Mouse (Mus musculus) small intestine, adult 2 months (tissue): ENCODE results near the gene Atf1. TPM values are rescaled to one million over a fixed set of nuclear protein-coding genes. Genes with fewer than 3 reads are reported as not detected.

Source experiments
- H3K27ac ChIP-seq: fragments of 200-500 bp; 2 replicates; pipeline ENCODE4 v1.5.1; 2012; ENCODE audit warnings: low read depth, low read length, control low read depth, inconsistent platforms; ENCODE audit not compliant: insufficient read depth
- H3K27me3 ChIP-seq: fragments of 200-500 bp; 2 replicates; pipeline ENCODE4 v1.6.1; 2012; ENCODE audit warnings: mild to moderate bottlenecking, moderate library complexity, low read length, inconsistent platforms; ENCODE audit not compliant: control insufficient read depth, insufficient read depth
- H3K36me3 ChIP-seq: fragments of 200-500 bp; 2 replicates; pipeline ENCODE4 v1.6.1; 2012; ENCODE audit warnings: mild to moderate bottlenecking, low read length, control low read depth, inconsistent platforms; ENCODE audit not compliant: control insufficient read depth, insufficient read depth
- H3K4me1 ChIP-seq: fragments of 200-500 bp; 2 replicates; pipeline ENCODE4 v1.6.1; 2012; ENCODE audit warnings: low read length, inconsistent platforms, mixed read lengths; ENCODE audit not compliant: control insufficient read depth, insufficient read depth, insufficient read length
- H3K4me3 ChIP-seq: fragments of 200-500 bp; 2 replicates; pipeline ENCODE4 v1.5.1; 2012; ENCODE audit warnings: low read depth, mild to moderate bottlenecking, control low read depth, inconsistent platforms, low read length, moderate library complexity
- CTCF ChIP-seq: fragments of 200-500 bp; IDR thresholded peaks from 2 replicates; pipeline ENCODE4 v1.5.1; 2012; ENCODE audit warnings: low read depth, mild to moderate bottlenecking, control low read depth, inconsistent platforms, low read length, moderate library complexity, mixed read lengths; ENCODE audit not compliant: insufficient replicate concordance, insufficient read length; ENCODE audit errors: extremely low read depth
- POLR2A ChIP-seq: fragments of 200-500 bp; IDR thresholded peaks from 2 replicates; pipeline ENCODE4 v1.6.1; 2012; ENCODE audit warnings: low read depth, mild to moderate bottlenecking, control low read depth, inconsistent platforms, low read length, moderate library complexity
- WGBS: fragments of 180-500 bp; shearing (Covaris S2); methylation state at CpG from one replicate; pipeline ENCODE4 v1.1.7; 2018; 5-methylcytosine and 5-hydroxymethylcytosine counted together
- polyA plus RNA-seq: library from polyadenylated mRNA; depleted of rRNA; stranded (reverse); fragments of >200 nt; gene quantifications from 2 replicates; pipeline ENCODE4 v1.2.3, GENCODE M21; 2012; rRNA removed

The Atf1 gene
- 24.4 and 41.8 TPM in 2 replicates for polyA plus RNA-seq

DNA sequence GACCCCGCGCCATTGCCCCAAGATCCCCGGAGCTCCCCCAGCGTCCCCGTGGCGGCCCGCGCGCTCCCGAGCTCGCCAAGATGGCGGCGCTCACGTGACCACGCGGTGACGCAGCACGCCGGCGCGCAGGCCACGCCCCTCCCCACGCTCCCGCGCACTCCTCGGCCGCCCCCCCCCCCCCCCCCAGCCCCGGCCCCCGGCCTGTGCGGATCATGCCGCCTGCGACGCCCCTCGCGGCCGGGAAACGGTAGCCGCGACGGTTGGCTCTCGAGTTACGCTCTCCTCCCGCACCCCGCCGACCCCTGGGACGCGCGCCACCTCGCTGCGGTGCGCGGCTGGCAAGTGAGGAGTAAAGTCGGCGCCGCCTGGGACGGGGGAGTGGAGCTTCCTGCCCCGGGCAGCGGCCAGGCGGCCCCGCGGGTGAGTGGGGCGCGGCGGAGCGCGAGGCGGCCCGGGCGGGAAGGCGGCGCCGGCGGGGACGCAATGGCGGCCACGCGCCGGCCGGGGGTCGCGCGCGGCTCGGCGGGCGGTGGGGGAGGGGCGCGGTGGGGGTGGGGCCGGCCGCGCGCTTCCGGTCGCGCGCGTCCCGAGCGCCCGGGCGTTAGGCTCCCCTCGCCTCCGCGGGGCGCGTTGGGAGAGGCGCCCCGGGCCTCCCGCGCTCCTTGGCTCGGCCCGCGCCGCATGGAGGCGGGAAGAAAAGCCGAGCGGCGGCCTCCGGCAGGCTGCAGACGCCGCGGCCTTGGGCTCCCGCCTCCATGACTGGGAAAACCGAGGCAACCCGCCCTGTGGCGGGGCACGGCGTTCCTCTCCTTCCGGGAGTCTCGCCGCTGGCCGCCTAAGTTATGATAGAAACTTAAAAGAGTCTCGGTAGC lies at the start of gene Atf1:
Gene Atf1 (plus strand): TSS at position 157 of the 872 bp plus-strand sequence.
- H3K36me3 ChIP-seq: 0 out of 2 replicates have a peak, but pooled peaks cover under 1% of the 10 kb centered on the region
- WGBS: under 1% methylated on average over 91 of the region's 133 CpGs
- H3K4me3 ChIP-seq: peak within 1 kb of the TSS; percentile 97
- no peaks in the 10 kb centered on the region for H3K27me3 ChIP-seq
- peaks cover 11% of the 10 kb centered on the region; the same call in 1 of the 2 replicates for H3K4me1 ChIP-seq
- TF ChIP-seq CTCF: no peak
- peak; percentile 85 for TF ChIP-seq POLR2A
- peak within 1 kb of the TSS; percentile 95 for H3K27ac ChIP-seq

GRCm38 (mm10) chr15:100178487-100178886 lies 49.1 kb upstream of the Atf1 start:
- no peak for TF ChIP-seq CTCF
- no peak for TF ChIP-seq POLR2A
- Histone ChIP-seq H3K27ac (no peak overlapping the region), H3K4me3 (no peak overlapping the region), H3K27me3 (no peaks in the 10 kb centered on the region), H3K4me1 (peaks cover 4% of the 10 kb centered on the region), H3K36me3 (peaks cover 49% of the 10 kb centered on the region)
- WGBS: 59% methylated on average over 7 of the region's 7 CpGs

DNA sequence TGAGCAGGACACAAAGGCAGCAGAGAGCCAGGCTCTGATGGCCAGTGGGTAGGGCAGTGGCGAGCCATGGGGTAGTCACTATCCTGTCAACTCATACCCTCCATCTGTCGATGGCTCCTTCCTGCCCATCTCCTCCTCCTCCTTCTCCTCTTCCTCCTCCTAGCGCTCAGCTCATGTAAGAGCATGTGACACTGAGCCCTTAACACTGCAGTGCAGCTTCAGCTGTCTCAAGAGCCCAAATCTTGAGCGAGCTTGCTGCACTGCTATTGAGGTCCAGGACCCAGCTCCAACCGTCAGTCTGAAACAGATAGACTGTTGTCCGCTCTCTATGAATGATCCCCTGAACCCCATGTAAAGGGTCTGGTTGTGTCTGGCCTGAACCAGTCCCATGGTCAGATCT lies 47.9 kb upstream of the Atf1 start:
- WGBS: 89% methylated on average over 6 of the region's 6 CpGs
- H3K4me3 ChIP-seq: no peak overlapping the region

GRCm38 (mm10) chr15:100180221-100180620 lies 47.4 kb upstream of the Atf1 start:
- no peaks in the 10 kb centered on the region for H3K27me3 ChIP-seq
- 89% methylated on average over 4 of the region's 4 CpGs for WGBS
- TF ChIP-seq POLR2A (no peak), CTCF (no peak)
- peaks cover 11% of the 10 kb centered on the region for H3K4me1 ChIP-seq
- no peak overlapping the region for H3K27ac ChIP-seq
- H3K4me3 ChIP-seq: no peak overlapping the region
- H3K36me3 ChIP-seq: peaks cover 38% of the 10 kb centered on the region

More for the DNA sequence above, 47.9 kb upstream of the Atf1 start:
- no peak for TF ChIP-seq POLR2A
- TF ChIP-seq CTCF: no peak
- peaks cover 11% of the 10 kb centered on the region for H3K4me1 ChIP-seq
- peaks cover 40% of the 10 kb centered on the region for H3K36me3 ChIP-seq
- no peaks in the 10 kb centered on the region for H3K27me3 ChIP-seq
- no peak overlapping the region for H3K27ac ChIP-seq

- no peak overlapping the region for H3K27ac ChIP-seq
- peaks cover 11% of the 10 kb centered on the region for H3K4me1 ChIP-seq
- H3K27me3 ChIP-seq: no peaks in the 10 kb centered on the region
- no peak for TF ChIP-seq CTCF
- TF ChIP-seq POLR2A: no peak
- H3K4me3 ChIP-seq: no peak overlapping the region
- 87% methylated on average over 10 of the region's 10 CpGs for WGBS
- peaks cover 38% of the 10 kb centered on the region for H3K36me3 ChIP-seq
Observed at GRCm38 (mm10) chr15:100181841-100182240, 45.8 kb upstream of the Atf1 start.

- peaks cover 46% of the 10 kb centered on the region for H3K36me3 ChIP-seq
- 84% methylated on average over 28 of the region's 28 CpGs for WGBS
- TF ChIP-seq POLR2A (no peak), CTCF (no peak)
Observed at GRCm38 (mm10) chr15:100182526-100183280, 44.9 kb upstream of the Atf1 start.

GRCm38 (mm10) chr15:100183510-100183909 lies 44.1 kb upstream of the Atf1 start:
- Histone ChIP-seq H3K27ac (peak overlapping the region; percentile 92), H3K36me3 (peaks cover 43% of the 10 kb centered on the region), H3K27me3 (no peaks in the 10 kb centered on the region), H3K4me3 (no peak overlapping the region), H3K4me1 (peaks cover 11% of the 10 kb centered on the region)
- no peak for TF ChIP-seq POLR2A
- no peak for TF ChIP-seq CTCF
- WGBS: 35% methylated on average over 10 of the region's 10 CpGs

More at GRCm38 (mm10) chr15:100182526-100183280, 44.9 kb upstream of the Atf1 start:
- Histone ChIP-seq H3K27ac (peak overlapping the region; percentile 19; the same call in 1 of the 2 replicates), H3K4me1 (peaks cover 11% of the 10 kb centered on the region), H3K4me3 (no peak overlapping the region), H3K27me3 (no peaks in the 10 kb centered on the region)
